Mouse (Mus musculus) liver, embryonic 11.5 days (tissue): ENCODE measurements around the gene Atg4c. TPM values are rescaled to one million over a fixed set of nuclear protein-coding genes. Genes with fewer than 3 reads are reported as not detected.

ENCODE experiments used
- ATAC-seq: fragments of 200-750 bp; cut with Nextera tagmentation; replicated peaks from 2 replicates; pipeline ENCODE4 v1.8.0; 2017; ENCODE audit warnings: moderate number of reproducible peaks, mild to moderate bottlenecking, moderate TSS enrichment, moderate library complexity; ENCODE audit not compliant: low FRiP score
- DNase-seq: peaks from one replicate; pipeline ENCODE4 v3.0.0-alpha.2; 2017; ENCODE audit warnings: low spot score
- H3K27ac ChIP-seq: fragments of 300-500 bp; sonication (generic); 2 replicates; pipeline ENCODE4 v1.5.1; 2014; ENCODE audit warnings: mild to moderate bottlenecking, low read depth, low read length, control low read depth
- H3K27me3 ChIP-seq: fragments of 300-500 bp; sonication (generic); replicated peaks from 2 replicates; pipeline ENCODE4 v1.6.1; 2014; ENCODE audit warnings: low read length, mixed read lengths; ENCODE audit not compliant: control insufficient read depth, insufficient read depth
- H3K36me3 ChIP-seq: fragments of 300-500 bp; sonication (generic); 2 replicates; pipeline ENCODE4 v1.6.1; 2014; ENCODE audit warnings: mild to moderate bottlenecking, low read length, moderate library complexity, mixed read lengths; ENCODE audit not compliant: control insufficient read depth, insufficient read depth
- H3K4me1 ChIP-seq: fragments of 300-500 bp; sonication (generic); replicated peaks from 2 replicates; pipeline ENCODE4 v1.6.1; 2014; ENCODE audit warnings: low read length, mixed read lengths; ENCODE audit not compliant: control insufficient read depth, insufficient read depth
- H3K4me2 ChIP-seq: fragments of 300-500 bp; sonication (generic); 2 replicates; pipeline ENCODE4 v1.6.1; 2014; ENCODE audit warnings: mild to moderate bottlenecking, control low read depth, moderate library complexity
- H3K4me3 ChIP-seq: fragments of 300-500 bp; sonication (generic); 2 replicates; pipeline ENCODE4 v1.5.1; 2014; ENCODE audit warnings: low read depth, low read length, control low read depth
- H3K9ac ChIP-seq: fragments of 300-500 bp; sonication (generic); 2 replicates; pipeline ENCODE4 v1.6.1; 2014; ENCODE audit warnings: low read depth, low read length, control low read depth
- H3K9me3 ChIP-seq: fragments of 300-500 bp; sonication (generic); 2 replicates; pipeline ENCODE4 v1.6.1; 2016; ENCODE audit warnings: low read length, inconsistent platforms, mixed read lengths; ENCODE audit not compliant: control insufficient read depth
- WGBS: fragments of 180-500 bp; shearing (Covaris S2); extraction: QIAGEN DNeasy Blood & Tissue Kit; methylation state at CpG from one replicate; pipeline ENCODE4 v1.1.7; 2014; 5-methylcytosine and 5-hydroxymethylcytosine counted together
- polyA plus RNA-seq: library from polyadenylated mRNA; unstranded; fragments of >200 nt; fragmentation: Nextera tagmentation; extraction: Ambion mirVana; gene quantifications from 2 replicates; pipeline ENCODE4 v1.2.1, GENCODE M21; 2014

The Atg4c gene
- polyA plus RNA-seq, 1 experiment from 2014 or later, result 8.7 TPM

- Histone ChIP-seq H3K27ac (no peak overlapping the region), H3K9me3 (no peaks in the 10 kb centered on the region), H3K36me3 (no peaks in the 10 kb centered on the region), H3K4me3 (no peak overlapping the region), H3K4me2 (no peak overlapping the region), H3K9ac (no peak overlapping the region), H3K27me3 (no peaks in the 10 kb centered on the region), H3K4me1 (peaks cover 5% of the 10 kb centered on the region; the same call in 1 of the 2 replicates)
- ATAC-seq, result no peak
- no peak for DNase-seq
Measured at GRCm38 (mm10) chr4:99198721-99199120, 5.0 kb downstream of the Atg4c start.

- Histone ChIP-seq H3K4me3 (no peak overlapping the region), H3K9me3 (no peaks in the 10 kb centered on the region), H3K9ac (no peak overlapping the region), H3K27ac (no peak overlapping the region), H3K36me3 (no peaks in the 10 kb centered on the region), H3K27me3 (no peaks in the 10 kb centered on the region), H3K4me1 (peaks cover 5% of the 10 kb centered on the region; the same call in 1 of the 2 replicates), H3K4me2 (peak overlapping the region; percentile 36)
- ATAC-seq (peak; percentile 78), DNase-seq (no peak)
- 45% methylated on average over 13 of the region's 13 CpGs for WGBS
Measured at GRCm38 (mm10) chr4:99199757-99200251, 6.1 kb downstream of the Atg4c start.

- H3K9me3 ChIP-seq, result no peaks in the 10 kb centered on the region
- peak overlapping the region; percentile 36 for H3K4me2 ChIP-seq
- H3K36me3 ChIP-seq, result no peaks in the 10 kb centered on the region
- no peak overlapping the region for H3K9ac ChIP-seq
- DNase-seq (no peak), ATAC-seq (no peak)
- 81% methylated on average over 7 of the region's 7 CpGs for WGBS
- no peak overlapping the region for H3K4me3 ChIP-seq
- H3K27me3 ChIP-seq, result no peaks in the 10 kb centered on the region
- peaks cover 5% of the 10 kb centered on the region; the same call in 1 of the 2 replicates for H3K4me1 ChIP-seq
- H3K27ac ChIP-seq, result no peak overlapping the region
Measured at GRCm38 (mm10) chr4:99200383-99201136, 6.8 kb downstream of the Atg4c start.

- no peak overlapping the region for H3K27ac ChIP-seq
- H3K9me3 ChIP-seq, result no peaks in the 10 kb centered on the region
- no peak overlapping the region for H3K4me3 ChIP-seq
- H3K27me3 ChIP-seq, result no peaks in the 10 kb centered on the region
- peaks cover 4% of the 10 kb centered on the region for H3K4me1 ChIP-seq
- 90% methylated on average over 6 of the region's 6 CpGs for WGBS
- no peak overlapping the region for H3K9ac ChIP-seq
- ATAC-seq (no peak), DNase-seq (no peak)
- no peak overlapping the region for H3K4me2 ChIP-seq
- H3K36me3 ChIP-seq, result no peaks in the 10 kb centered on the region
Measured at GRCm38 (mm10) chr4:99205773-99206172, 12.0 kb downstream of the Atg4c start.

- no peaks in the 10 kb centered on the region for H3K27me3 ChIP-seq
- ATAC-seq, result no peak
- no peak overlapping the region for H3K4me2 ChIP-seq
- no peaks in the 10 kb centered on the region for H3K36me3 ChIP-seq
- H3K9ac ChIP-seq, result no peak overlapping the region
- peaks cover 4% of the 10 kb centered on the region for H3K4me1 ChIP-seq
- no peak overlapping the region for H3K27ac ChIP-seq
- no peak overlapping the region for H3K4me3 ChIP-seq
- 65% methylated on average over 3 of the region's 3 CpGs for WGBS
- no peak for DNase-seq
- H3K9me3 ChIP-seq, result no peaks in the 10 kb centered on the region
Measured at GRCm38 (mm10) chr4:99206356-99206755, 12.6 kb downstream of the Atg4c start.

- DNase-seq (no peak), ATAC-seq (peak; percentile 68; the same call in 1 of the 2 replicates)
- Histone ChIP-seq H3K4me3 (no peak overlapping the region), H3K27ac (no peak overlapping the region), H3K27me3 (no peaks in the 10 kb centered on the region), H3K4me1 (peaks cover 4% of the 10 kb centered on the region), H3K9me3 (no peaks in the 10 kb centered on the region), H3K36me3 (no peaks in the 10 kb centered on the region), H3K4me2 (no peak overlapping the region), H3K9ac (no peak overlapping the region)
- 70% methylated on average over 9 of the region's 9 CpGs for WGBS
Measured at GRCm38 (mm10) chr4:99210087-99210486, 16.4 kb downstream of the Atg4c start.

- no peak overlapping the region for H3K4me3 ChIP-seq
- ATAC-seq, result no peak
- no peak overlapping the region for H3K4me2 ChIP-seq
- H3K4me1 ChIP-seq, result peaks cover 4% of the 10 kb centered on the region
- no peaks in the 10 kb centered on the region for H3K27me3 ChIP-seq
- H3K27ac ChIP-seq, result no peak overlapping the region
- no peak for DNase-seq
- 70% methylated on average over 8 of the region's 8 CpGs for WGBS
- no peaks in the 10 kb centered on the region for H3K9me3 ChIP-seq
- H3K36me3 ChIP-seq, result no peaks in the 10 kb centered on the region
- no peak overlapping the region for H3K9ac ChIP-seq
Measured at GRCm38 (mm10) chr4:99211606-99212005, 17.9 kb downstream of the Atg4c start.

- Histone ChIP-seq H3K4me2 (no peak overlapping the region), H3K9me3 (no peaks in the 10 kb centered on the region), H3K27me3 (no peaks in the 10 kb centered on the region), H3K4me1 (peaks cover 4% of the 10 kb centered on the region), H3K27ac (no peak overlapping the region), H3K36me3 (no peaks in the 10 kb centered on the region), H3K9ac (no peak overlapping the region), H3K4me3 (no peak overlapping the region)
- no peak for DNase-seq
- 77% methylated on average over 4 of the region's 4 CpGs for WGBS
- no peak for ATAC-seq
Measured at GRCm38 (mm10) chr4:99213123-99213522, 19.4 kb downstream of the Atg4c start.

- no peak for DNase-seq
- Histone ChIP-seq H3K9ac (no peak overlapping the region), H3K4me3 (no peak overlapping the region), H3K27ac (no peak overlapping the region), H3K4me1 (no peaks in the 10 kb centered on the region), H3K27me3 (no peaks in the 10 kb centered on the region), H3K36me3 (no peaks in the 10 kb centered on the region), H3K9me3 (no peaks in the 10 kb centered on the region), H3K4me2 (no peak overlapping the region)
- ATAC-seq, result no peak
- 85% methylated on average over 8 of the region's 8 CpGs for WGBS
Measured at GRCm38 (mm10) chr4:99222221-99222620, 28.5 kb downstream of the Atg4c start.
